16 mouse cellular contexts compared by ENCODE assay signal in the genomic region with DNA sequence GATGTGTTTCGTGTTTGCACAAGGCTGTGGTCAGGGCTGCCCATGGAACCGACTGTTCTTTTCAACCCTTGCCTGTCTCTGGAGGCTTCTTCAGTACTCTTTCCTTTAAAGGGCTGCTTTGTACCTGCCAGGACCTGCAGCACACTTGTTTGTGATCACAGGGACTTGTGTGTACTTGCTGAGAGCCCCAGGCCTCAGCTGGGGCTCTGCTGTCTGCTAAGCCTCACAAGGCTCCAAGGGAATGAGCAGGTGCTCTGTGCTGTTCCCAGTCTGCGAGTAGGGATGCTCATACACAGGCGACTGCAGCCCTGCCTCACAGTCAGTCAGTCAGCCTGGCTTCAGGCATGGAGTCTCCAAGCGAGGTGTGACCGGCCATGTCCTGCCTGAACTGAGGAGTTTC.
"Had no signal": no experiment of that assay in that cellular context is flagged by ENCODE, and none has a peak within 500 bp of the region (broad histone marks: within the 10 kb centered on the region; RNA-seq: fewer than 3 reads in every experiment).

No protein-coding gene starts in this region.

- H3K36me3 ChIP-seq: midbrain, embryonic 15.5 days; neural tube, embryonic 13.5 days had no signal

- H3K9me3 ChIP-seq: limb, embryonic 12.5 days; liver, embryonic 15.5 days; megakaryocyte, embryonic 14.5 days; midbrain, embryonic 15.5 days; neural tube, embryonic 13.5 days had no signal

- H3K4me2 ChIP-seq: limb, embryonic 12.5 days; liver, embryonic 15.5 days; midbrain, embryonic 11.5 days; midbrain, embryonic 15.5 days; neural tube, embryonic 13.5 days had no signal

- H3K27me3 ChIP-seq: limb, embryonic 12.5 days; liver, embryonic 15.5 days; midbrain, embryonic 15.5 days; neural tube, embryonic 13.5 days had no signal

- H3K4me3 ChIP-seq: limb, embryonic 12.5 days; liver, embryonic 15.5 days; megakaryocyte, embryonic 14.5 days; midbrain, embryonic 15.5 days; neural tube, embryonic 13.5 days had no signal

- H3K9ac ChIP-seq: limb, embryonic 12.5 days; liver, embryonic 15.5 days; midbrain, embryonic 15.5 days; neural tube, embryonic 13.5 days had no signal

- H3K27ac ChIP-seq: kidney, postnatal 0 days; limb, embryonic 12.5 days; liver, embryonic 15.5 days; midbrain, embryonic 15.5 days; neural tube, embryonic 13.5 days had no signal

- ATAC-seq: lung, postnatal 0 days; midbrain, embryonic 15.5 days had no signal

- DNase-seq: kidney, adult 11 months; kidney, adult 9 months; kidney, postnatal 36 days; lung, adult 2 months; lung, postnatal 4 days; right cerebral cortex, adult 18-20 months; right cerebral cortex, postnatal 25 days; thymus, postnatal 36 days had no signal
